Mouse (Mus musculus): ENCODE data around the gene Calhm5. TPM values are rescaled to one million over a fixed set of nuclear protein-coding genes. Genes with fewer than 3 reads are reported as not detected.

Gene Calhm5
- polyA plus RNA-seq, 2 experiments: 0.29 to 0.54 TPM

GRCm38 (mm10) chr10:34091888-34092287, 4.4 kb downstream of the Calhm5 start:
- H3K27me3 ChIP-seq (ENCODE audit: control insufficient read depth, insufficient read depth, low read length): no peaks in the 10 kb centered on the region
- ATAC-seq (ENCODE audit: low FRiP score, low read depth): no peak
- no peak for TF ChIP-seq POLR2A (IDR thresholded peaks at IDR 0.05; ENCODE audit: borderline replicate concordance, extremely low read depth, insufficient read depth, insufficient read length)
- DNase-seq (ENCODE audit: low spot score): no peak
- no peaks in the 10 kb centered on the region for H3K36me3 ChIP-seq (ENCODE audit: control insufficient read depth, insufficient read depth, low read length)
- 71% methylated on average over 5 of the region's 5 CpGs for WGBS
- no peak overlapping the region for H3K9ac ChIP-seq (ENCODE audit: low read depth, low read length, severe bottlenecking)
- H3K27ac ChIP-seq (replicated peaks; ENCODE audit: low read depth, low read length): no peak overlapping the region
- H3K9me3 ChIP-seq (ENCODE audit: control insufficient read depth, low read length): no peaks in the 10 kb centered on the region
- H3K4me2 ChIP-seq (replicated peaks; ENCODE audit: low read depth, low read length, severe bottlenecking): no peak overlapping the region
- no peaks in the 10 kb centered on the region; the same call in 1 of the 2 replicates for H3K4me1 ChIP-seq (ENCODE audit: control insufficient read depth, insufficient read depth, low read length)
- H3K4me3 ChIP-seq (replicated peaks; ENCODE audit: low read length): no peak overlapping the region

- no peak overlapping the region for H3K4me3 ChIP-seq (replicated peaks; ENCODE audit: low read length)
- no peaks in the 10 kb centered on the region for H3K27me3 ChIP-seq (ENCODE audit: control insufficient read depth, insufficient read depth, low read length)
- H3K4me2 ChIP-seq (replicated peaks; ENCODE audit: low read depth, low read length, severe bottlenecking): no peak overlapping the region
- DNase-seq (ENCODE audit: low spot score) (no peak), ATAC-seq (ENCODE audit: low FRiP score, low read depth) (no peak)
- no peaks in the 10 kb centered on the region for H3K9me3 ChIP-seq (ENCODE audit: control insufficient read depth, low read length)
- H3K36me3 ChIP-seq (ENCODE audit: control insufficient read depth, insufficient read depth, low read length): no peaks in the 10 kb centered on the region
- WGBS: 80% methylated on average over 1 of the region's 1 CpGs
- TF ChIP-seq POLR2A (IDR thresholded peaks at IDR 0.05; ENCODE audit: borderline replicate concordance, extremely low read depth, insufficient read depth, insufficient read length): no peak
- no peaks in the 10 kb centered on the region for H3K4me1 ChIP-seq (ENCODE audit: control insufficient read depth, insufficient read depth, low read length)
- H3K27ac ChIP-seq (replicated peaks; ENCODE audit: low read depth, low read length): no peak overlapping the region
- H3K9ac ChIP-seq (ENCODE audit: low read depth, low read length, severe bottlenecking): no peak overlapping the region
Observed at GRCm38 (mm10) chr10:34090481-34090880, 5.8 kb downstream of the Calhm5 start.

GRCm38 (mm10) chr10:34089517-34089916, 6.8 kb downstream of the Calhm5 start:
- TF ChIP-seq POLR2A (IDR thresholded peaks at IDR 0.05; ENCODE audit: borderline replicate concordance, extremely low read depth, insufficient read depth, insufficient read length): no peak
- no peaks in the 10 kb centered on the region for H3K36me3 ChIP-seq (ENCODE audit: control insufficient read depth, insufficient read depth, low read length)
- ATAC-seq (ENCODE audit: low FRiP score, low read depth) (no peak), DNase-seq (ENCODE audit: low spot score) (no peak)
- H3K27me3 ChIP-seq (ENCODE audit: control insufficient read depth, insufficient read depth, low read length): no peaks in the 10 kb centered on the region
- H3K4me2 ChIP-seq (replicated peaks; ENCODE audit: low read depth, low read length, severe bottlenecking): no peak overlapping the region
- H3K9me3 ChIP-seq (ENCODE audit: control insufficient read depth, low read length): no peaks in the 10 kb centered on the region
- no peak overlapping the region for H3K4me3 ChIP-seq (replicated peaks; ENCODE audit: low read length)
- no peaks in the 10 kb centered on the region for H3K4me1 ChIP-seq (ENCODE audit: control insufficient read depth, insufficient read depth, low read length)
- 45% methylated on average over 3 of the region's 3 CpGs for WGBS
- no peak overlapping the region for H3K9ac ChIP-seq (ENCODE audit: low read depth, low read length, severe bottlenecking)
- H3K27ac ChIP-seq (replicated peaks; ENCODE audit: low read depth, low read length): no peak overlapping the region

- 93% methylated on average over 2 of the region's 2 CpGs for whole genome bisulfite sequencing
- Histone ChIP-seq H3K4me2 (replicated peaks; ENCODE audit: low read depth, low read length, severe bottlenecking) (no peak overlapping the region), H3K27me3 (ENCODE audit: control insufficient read depth, insufficient read depth, low read length) (no peaks in the 10 kb centered on the region), H3K9me3 (ENCODE audit: control insufficient read depth, low read length) (no peaks in the 10 kb centered on the region), H3K4me3 (replicated peaks; ENCODE audit: low read length) (no peak overlapping the region), H3K9ac (ENCODE audit: low read depth, low read length, severe bottlenecking) (no peak overlapping the region), H3K4me1 (ENCODE audit: control insufficient read depth, insufficient read depth, low read length) (no peaks in the 10 kb centered on the region), H3K27ac (replicated peaks; ENCODE audit: low read depth, low read length) (no peak overlapping the region), H3K36me3 (ENCODE audit: control insufficient read depth, insufficient read depth, low read length) (no peaks in the 10 kb centered on the region)
- DNase-seq (ENCODE audit: low spot score): no peak
- TF ChIP-seq POLR2A (IDR thresholded peaks at IDR 0.05; ENCODE audit: borderline replicate concordance, extremely low read depth, insufficient read depth, insufficient read length): no peak
- no peak for ATAC-seq (ENCODE audit: low FRiP score, low read depth)
Observed at GRCm38 (mm10) chr10:34088515-34088914, 7.8 kb downstream of the Calhm5 start.

GRCm38 (mm10) chr10:34086514-34086913, 9.8 kb downstream of the Calhm5 start:
- H3K4me1 ChIP-seq (ENCODE audit: control insufficient read depth, insufficient read depth, low read length): no peaks in the 10 kb centered on the region
- H3K27me3 ChIP-seq (ENCODE audit: control insufficient read depth, insufficient read depth, low read length): no peaks in the 10 kb centered on the region
- WGBS: 93% methylated on average over 1 of the region's 1 CpGs
- no peaks in the 10 kb centered on the region for H3K36me3 ChIP-seq (ENCODE audit: control insufficient read depth, insufficient read depth, low read length)
- H3K27ac ChIP-seq (replicated peaks; ENCODE audit: low read depth, low read length): no peak overlapping the region
- no peak for TF ChIP-seq POLR2A (IDR thresholded peaks at IDR 0.05; ENCODE audit: borderline replicate concordance, extremely low read depth, insufficient read depth, insufficient read length)
- ATAC-seq (ENCODE audit: low FRiP score, low read depth) (no peak), DNase-seq (ENCODE audit: low spot score) (no peak)
- H3K4me3 ChIP-seq (replicated peaks; ENCODE audit: low read length): no peak overlapping the region
- H3K4me2 ChIP-seq (replicated peaks; ENCODE audit: low read depth, low read length, severe bottlenecking): no peak overlapping the region
- no peak overlapping the region for H3K9ac ChIP-seq (ENCODE audit: low read depth, low read length, severe bottlenecking)
- H3K9me3 ChIP-seq (ENCODE audit: control insufficient read depth, low read length): no peaks in the 10 kb centered on the region
